Mouse (Mus musculus): ENCODE measurements around the gene Slc35d2.
A peak's percentile ranks its signal among the peaks of the same experiment; 100 is the strongest.
"Not testable (repeated sequence)": the region's sequence is repeated elsewhere in the genome, so short reads cannot be mapped to it uniquely, and the experiment has no call there.

Gene Slc35d2

DNA sequence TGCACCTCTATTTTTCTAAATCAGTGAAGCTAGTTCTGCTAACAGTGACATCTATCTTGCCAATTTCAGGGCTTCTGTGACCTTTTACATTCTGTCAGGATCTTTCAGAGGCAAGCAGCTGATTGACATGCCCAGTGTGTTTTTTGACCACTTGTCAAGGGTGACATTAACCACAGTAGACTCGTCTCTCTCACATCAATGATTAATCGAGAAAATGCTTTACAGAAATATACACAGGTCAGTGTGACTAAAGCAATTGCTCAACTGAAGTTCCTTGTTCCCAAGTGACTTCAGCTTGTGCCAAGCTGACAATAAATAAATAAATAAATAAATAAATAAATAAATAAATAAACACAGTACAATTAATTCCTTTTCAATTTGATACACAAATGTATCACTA lies 76.9 kb downstream of the Slc35d2 start:
- not testable (repeated sequence) for DNase-seq (ENCODE audit: low spot score in 2 of 2)

- peak in 1 of 2 experiments; percentile 34 for DNase-seq (ENCODE audit: low spot score in 2 of 2)
Observed at GRCm38 (mm10) chr13:64050895-64051294, 78.3 kb downstream of the Slc35d2 start.

GRCm38 (mm10) chr13:64049535-64049934 lies 79.6 kb downstream of the Slc35d2 start:
- DNase-seq (ENCODE audit: low spot score in 2 of 2) = no peak

GRCm38 (mm10) chr13:64048467-64048866 lies 80.7 kb downstream of the Slc35d2 start:
- no peak for DNase-seq (ENCODE audit: low spot score in 2 of 2)
